Mouse (Mus musculus): Measurements from ENCODE around the gene Dcst1. TPM values are rescaled to one million over a fixed set of nuclear protein-coding genes. Genes with fewer than 3 reads are reported as not detected.

Gene Dcst1
- polyA plus RNA-seq (2012; ENCODE audit: insufficient read depth, low replicate concordance) = not detected in 2 replicates

- H3K4me1 ChIP-seq = no peaks in the 10 kb centered on the region
- no peaks in the 10 kb centered on the region for H3K36me3 ChIP-seq (replicated peaks; ENCODE audit: low read length)
- no peak for TF ChIP-seq GATA1 (IDR thresholded peaks at IDR 0.05; ENCODE audit: borderline replicate concordance, low read length)
- no peak for TF ChIP-seq FLI1 (IDR thresholded peaks at IDR 0.05; ENCODE audit: low read length)
- H3K4me3 ChIP-seq (replicated peaks) = no peak within 1 kb of the TSS
- peaks cover 85% of the 10 kb centered on the region for H3K27me3 ChIP-seq (replicated peaks)
- no peaks in the 10 kb centered on the region for H3K9me3 ChIP-seq
These were observed at the start of gene Dcst1 for GRCm38 (mm10) chr3:89365153-89365485. Dcst1 (minus strand) TSS chr3:89365253.

- Histone ChIP-seq H3K4me3 (replicated peaks) (peak within 1 kb of the TSS; percentile 93), H3K36me3 (replicated peaks; ENCODE audit: low read length) (peaks cover 67% of the 10 kb centered on the region), H3K27me3 (replicated peaks) (no peaks in the 10 kb centered on the region), H3K9me3 (peaks cover 3% of the 10 kb centered on the region; the same call in 1 of the 2 replicates), H3K4me1 (peaks cover 57% of the 10 kb centered on the region)
- TF ChIP-seq GATA1 (IDR thresholded peaks at IDR 0.05; ENCODE audit: borderline replicate concordance, low read length) (no peak), FLI1 (IDR thresholded peaks at IDR 0.05; ENCODE audit: low read length) (peak; percentile 74)
These were observed 46.7 kb upstream of the Dcst1 start, which contains the start of gene Flad1 for GRCm38 (mm10) chr3:89411490-89412393. Flad1 (minus strand) TSS chr3:89411870.

- no peaks in the 10 kb centered on the region for H3K27me3 ChIP-seq (replicated peaks)
- H3K4me1 ChIP-seq = peaks cover 48% of the 10 kb centered on the region
- peaks cover 65% of the 10 kb centered on the region for H3K36me3 ChIP-seq (replicated peaks; ENCODE audit: low read length)
- TF ChIP-seq FLI1 (IDR thresholded peaks at IDR 0.05; ENCODE audit: low read length) = no peak
- H3K9me3 ChIP-seq = peaks cover 3% of the 10 kb centered on the region; the same call in 1 of the 2 replicates
- peak overlapping the region; percentile 93 for H3K4me3 ChIP-seq (replicated peaks)
These were observed 45.8 kb upstream of the Dcst1 start for GRCm38 (mm10) chr3:89410864-89411263.

GRCm38 (mm10) chr3:89409701-89410100, 44.6 kb upstream of the Dcst1 start:
- Histone ChIP-seq H3K36me3 (replicated peaks; ENCODE audit: low read length) (peaks cover 67% of the 10 kb centered on the region), H3K4me1 (peaks cover 48% of the 10 kb centered on the region)

GRCm38 (mm10) chr3:89408448-89408847, 43.4 kb upstream of the Dcst1 start:
- Histone ChIP-seq H3K27me3 (replicated peaks) (no peaks in the 10 kb centered on the region), H3K4me1 (peaks cover 48% of the 10 kb centered on the region), H3K36me3 (replicated peaks; ENCODE audit: low read length) (peaks cover 69% of the 10 kb centered on the region), H3K9me3 (no peaks in the 10 kb centered on the region), H3K4me3 (replicated peaks) (no peak overlapping the region)
- TF ChIP-seq GATA1 (IDR thresholded peaks at IDR 0.05; ENCODE audit: borderline replicate concordance, low read length) = no peak
- TF ChIP-seq FLI1 (IDR thresholded peaks at IDR 0.05; ENCODE audit: low read length) = no peak

More at GRCm38 (mm10) chr3:89409701-89410100, 44.6 kb upstream of the Dcst1 start:
- Histone ChIP-seq H3K27me3 (replicated peaks) (no peaks in the 10 kb centered on the region), H3K4me3 (replicated peaks) (no peak overlapping the region), H3K9me3 (peaks cover 1% of the 10 kb centered on the region; the same call in 1 of the 2 replicates)
- no peak for TF ChIP-seq FLI1 (IDR thresholded peaks at IDR 0.05; ENCODE audit: low read length)

GRCm38 (mm10) chr3:89406887-89407286, 41.8 kb upstream of the Dcst1 start:
- no peaks in the 10 kb centered on the region for H3K27me3 ChIP-seq (replicated peaks)
- TF ChIP-seq GATA1 (IDR thresholded peaks at IDR 0.05; ENCODE audit: borderline replicate concordance, low read length) (no peak), FLI1 (IDR thresholded peaks at IDR 0.05; ENCODE audit: low read length) (no peak)
- peaks cover 51% of the 10 kb centered on the region for H3K4me1 ChIP-seq
- no peaks in the 10 kb centered on the region for H3K9me3 ChIP-seq
- H3K4me3 ChIP-seq (replicated peaks) = peak overlapping the region; percentile 18
- peaks cover 82% of the 10 kb centered on the region for H3K36me3 ChIP-seq (replicated peaks; ENCODE audit: low read length)

GRCm38 (mm10) chr3:89402693-89403092, 37.6 kb upstream of the Dcst1 start, which contains the start of gene Lenep:
Lenep (minus strand) TSS chr3:89402793.
- Histone ChIP-seq H3K4me3 (replicated peaks) (no peak within 1 kb of the TSS), H3K36me3 (replicated peaks; ENCODE audit: low read length) (peaks cover 88% of the 10 kb centered on the region), H3K9me3 (no peaks in the 10 kb centered on the region), H3K4me1 (peaks cover 23% of the 10 kb centered on the region), H3K27me3 (replicated peaks) (no peaks in the 10 kb centered on the region)
- no peak for TF ChIP-seq FLI1 (IDR thresholded peaks at IDR 0.05; ENCODE audit: low read length)
- TF ChIP-seq GATA1 (IDR thresholded peaks at IDR 0.05; ENCODE audit: borderline replicate concordance, low read length) = no peak

GRCm38 (mm10) chr3:89401329-89401728, 36.3 kb upstream of the Dcst1 start:
- no peaks in the 10 kb centered on the region for H3K27me3 ChIP-seq (replicated peaks)
- no peak overlapping the region for H3K4me3 ChIP-seq (replicated peaks)
- H3K36me3 ChIP-seq (replicated peaks; ENCODE audit: low read length) = peaks cover 78% of the 10 kb centered on the region
- TF ChIP-seq GATA1 (IDR thresholded peaks at IDR 0.05; ENCODE audit: borderline replicate concordance, low read length) = no peak
- TF ChIP-seq FLI1 (IDR thresholded peaks at IDR 0.05; ENCODE audit: low read length) = no peak
- H3K9me3 ChIP-seq = no peaks in the 10 kb centered on the region
- peaks cover 22% of the 10 kb centered on the region for H3K4me1 ChIP-seq

- TF ChIP-seq GATA1 (IDR thresholded peaks at IDR 0.05; ENCODE audit: borderline replicate concordance, low read length) = no peak
- TF ChIP-seq FLI1 (IDR thresholded peaks at IDR 0.05; ENCODE audit: low read length) = no peak
- peaks cover 31% of the 10 kb centered on the region for H3K36me3 ChIP-seq (replicated peaks; ENCODE audit: low read length)
- H3K27me3 ChIP-seq (replicated peaks) = no peaks in the 10 kb centered on the region
- peak overlapping the region; percentile 97 for H3K4me3 ChIP-seq (replicated peaks)
- H3K4me1 ChIP-seq = peaks cover 24% of the 10 kb centered on the region
- no peaks in the 10 kb centered on the region for H3K9me3 ChIP-seq
These were observed 31.6 kb upstream of the Dcst1 start for GRCm38 (mm10) chr3:89396654-89397005.
